Mouse (Mus musculus) CH12.LX (cell line): ENCODE data around the gene Pip5k1b.

Experiments
- EP300 ChIP-seq: IDR thresholded peaks from 2 replicates; pipeline ENCODE4 v1.6.1; 2011; ENCODE audit warnings: low read length, improper control_type of control experiment
- MAFK ChIP-seq: IDR thresholded peaks from 2 replicates; pipeline ENCODE4 v1.6.1; 2011; ENCODE audit warnings: low read length, improper control_type of control experiment; ENCODE audit not compliant: insufficient replicate concordance
- MEF2A ChIP-seq: IDR thresholded peaks from 2 replicates; pipeline ENCODE4 v1.6.1; 2014; ENCODE audit warnings: low read depth, mild to moderate bottlenecking, inconsistent platforms, low read length, improper control_type of control experiment, borderline replicate concordance
- POLR2A ChIP-seq: IDR thresholded peaks from 2 replicates; pipeline ENCODE4 v1.6.1; 2011; ENCODE audit warnings: low read depth, mild to moderate bottlenecking, improper control_type of control experiment, low read length
- RAD21 ChIP-seq: IDR thresholded peaks from 2 replicates; pipeline ENCODE4 v1.6.1; 2011; ENCODE audit warnings: low read depth, mild to moderate bottlenecking, low read length, improper control_type of control experiment, moderate library complexity
- ZC3H11A ChIP-seq: IDR thresholded peaks from 2 replicates; pipeline ENCODE4 v1.6.1; 2012; ENCODE audit warnings: low read depth, mild to moderate bottlenecking, inconsistent platforms, low read length, improper control_type of control experiment
- ZNF384 ChIP-seq: IDR thresholded peaks from 2 replicates; pipeline ENCODE4 v1.6.1; 2012; ENCODE audit warnings: low read depth, low read length, improper control_type of control experiment, inconsistent platforms

GRCm38 (mm10) chr19:24344501-24344900 is 211.2 kb downstream of the Pip5k1b start:
- TF ChIP-seq RAD21: no peak
- TF ChIP-seq ZC3H11A: no peak
- TF ChIP-seq MEF2A: no peak
- TF ChIP-seq ZNF384: no peak
- TF ChIP-seq POLR2A: no peak
- TF ChIP-seq EP300: no peak
- TF ChIP-seq MAFK: no peak
